Mouse (Mus musculus): ENCODE results near the gene 1700001C02Rik. TPM values are rescaled to one million over a fixed set of nuclear protein-coding genes. Genes with fewer than 3 reads are reported as not detected.

Gene 1700001C02Rik
- polyA plus RNA-seq, 1 experiment from 2014 or later = not detected

- Histone ChIP-seq H3K9ac (peak overlapping the region; percentile 1; the same call in 1 of the 2 replicates), H3K9me3 (no peaks in the 10 kb centered on the region), H3K4me3 (peak overlapping the region; percentile 22; the same call in 1 of the 2 replicates), H3K27me3 (peaks cover 45% of the 10 kb centered on the region), H3K4me1 (peaks cover 15% of the 10 kb centered on the region), H3K27ac (no peak overlapping the region), H3K36me3 (no peaks in the 10 kb centered on the region), H3K4me2 (replicated peaks) (peak overlapping the region; percentile 50)
- 41% methylated on average over 9 of the region's 9 CpGs for WGBS
- no peak for ATAC-seq (ENCODE audit: insufficient number of reproducible peaks, insufficient read depth, low FRiP score, low TSS enrichment)
Measured at GRCm38 (mm10) chr5:30466315-30466714, 468 bp downstream of the 1700001C02Rik start.

- Histone ChIP-seq H3K36me3 (no peaks in the 10 kb centered on the region), H3K9me3 (no peaks in the 10 kb centered on the region), H3K27ac (no peak overlapping the region), H3K27me3 (peaks cover 24% of the 10 kb centered on the region), H3K9ac (no peak overlapping the region), H3K4me3 (no peak overlapping the region), H3K4me1 (peaks cover 6% of the 10 kb centered on the region), H3K4me2 (replicated peaks) (no peak overlapping the region)
- 49% methylated on average over 6 of the region's 6 CpGs for WGBS
- no peak for ATAC-seq (ENCODE audit: insufficient number of reproducible peaks, insufficient read depth, low FRiP score, low TSS enrichment)
Measured at GRCm38 (mm10) chr5:30470454-30470853, 4.6 kb downstream of the 1700001C02Rik start.

GRCm38 (mm10) chr5:30472148-30472547, 6.3 kb downstream of the 1700001C02Rik start:
- no peak overlapping the region for H3K4me2 ChIP-seq (replicated peaks)
- 67% methylated on average over 5 of the region's 5 CpGs for WGBS
- H3K27ac ChIP-seq = no peak overlapping the region
- no peak overlapping the region for H3K4me3 ChIP-seq
- H3K9ac ChIP-seq = no peak overlapping the region
- no peaks in the 10 kb centered on the region for H3K36me3 ChIP-seq
- peaks cover 7% of the 10 kb centered on the region; the same call in 1 of the 2 replicates for H3K27me3 ChIP-seq
- no peak for ATAC-seq (ENCODE audit: insufficient number of reproducible peaks, insufficient read depth, low FRiP score, low TSS enrichment)
- no peaks in the 10 kb centered on the region; the same call in 1 of the 2 replicates for H3K4me1 ChIP-seq
- no peaks in the 10 kb centered on the region for H3K9me3 ChIP-seq

- H3K4me1 ChIP-seq = no peaks in the 10 kb centered on the region
- H3K36me3 ChIP-seq = no peaks in the 10 kb centered on the region
- 38% methylated on average over 10 of the region's 10 CpGs for WGBS
- no peak overlapping the region for H3K9ac ChIP-seq
- no peaks in the 10 kb centered on the region for H3K27me3 ChIP-seq
- no peak for ATAC-seq (ENCODE audit: insufficient number of reproducible peaks, insufficient read depth, low FRiP score, low TSS enrichment)
- no peak overlapping the region for H3K27ac ChIP-seq
- H3K4me3 ChIP-seq = no peak overlapping the region
- H3K9me3 ChIP-seq = no peaks in the 10 kb centered on the region
- no peak overlapping the region for H3K4me2 ChIP-seq (replicated peaks)
Measured at GRCm38 (mm10) chr5:30476534-30476933, 10.7 kb downstream of the 1700001C02Rik start.

GRCm38 (mm10) chr5:30482319-30482718, 16.5 kb downstream of the 1700001C02Rik start:
- 19% methylated on average over 5 of the region's 5 CpGs for WGBS
- Histone ChIP-seq H3K9me3 (no peaks in the 10 kb centered on the region), H3K36me3 (no peaks in the 10 kb centered on the region), H3K27ac (no peak overlapping the region), H3K27me3 (no peaks in the 10 kb centered on the region), H3K4me1 (no peaks in the 10 kb centered on the region), H3K9ac (no peak overlapping the region), H3K4me3 (no peak overlapping the region), H3K4me2 (replicated peaks) (no peak overlapping the region)
- peak; percentile 15; the same call in 1 of the 2 replicates for ATAC-seq (ENCODE audit: insufficient number of reproducible peaks, insufficient read depth, low FRiP score, low TSS enrichment)

GRCm38 (mm10) chr5:30483533-30483932, 17.7 kb downstream of the 1700001C02Rik start:
- Histone ChIP-seq H3K4me1 (no peaks in the 10 kb centered on the region), H3K9ac (no peak overlapping the region), H3K9me3 (no peaks in the 10 kb centered on the region), H3K36me3 (no peaks in the 10 kb centered on the region), H3K4me2 (replicated peaks) (no peak overlapping the region), H3K27me3 (no peaks in the 10 kb centered on the region), H3K4me3 (no peak overlapping the region), H3K27ac (no peak overlapping the region)
- WGBS = 77% methylated on average over 8 of the region's 8 CpGs
- no peak for ATAC-seq (ENCODE audit: insufficient number of reproducible peaks, insufficient read depth, low FRiP score, low TSS enrichment)

GRCm38 (mm10) chr5:30484591-30484990, 18.7 kb downstream of the 1700001C02Rik start:
- 71% methylated on average over 5 of the region's 5 CpGs for WGBS
- Histone ChIP-seq H3K4me1 (no peaks in the 10 kb centered on the region), H3K27ac (no peak overlapping the region), H3K27me3 (no peaks in the 10 kb centered on the region), H3K9me3 (no peaks in the 10 kb centered on the region), H3K9ac (no peak overlapping the region), H3K4me2 (replicated peaks) (no peak overlapping the region), H3K4me3 (no peak overlapping the region), H3K36me3 (no peaks in the 10 kb centered on the region)
- ATAC-seq (ENCODE audit: insufficient number of reproducible peaks, insufficient read depth, low FRiP score, low TSS enrichment) = no peak

- ATAC-seq (ENCODE audit: insufficient number of reproducible peaks, insufficient read depth, low FRiP score, low TSS enrichment) = no peak
- Histone ChIP-seq H3K4me1 (no peaks in the 10 kb centered on the region), H3K36me3 (no peaks in the 10 kb centered on the region), H3K27me3 (no peaks in the 10 kb centered on the region), H3K4me2 (replicated peaks) (no peak overlapping the region), H3K4me3 (no peak overlapping the region), H3K9ac (no peak overlapping the region), H3K27ac (no peak overlapping the region), H3K9me3 (no peaks in the 10 kb centered on the region)
- 88% methylated on average over 6 of the region's 6 CpGs for WGBS
Measured at GRCm38 (mm10) chr5:30485136-30485535, 19.3 kb downstream of the 1700001C02Rik start.

- ATAC-seq (ENCODE audit: insufficient number of reproducible peaks, insufficient read depth, low FRiP score, low TSS enrichment) = no peak
- Histone ChIP-seq H3K4me1 (peaks cover 6% of the 10 kb centered on the region; the same call in 1 of the 2 replicates), H3K4me3 (no peak overlapping the region), H3K9ac (no peak overlapping the region), H3K4me2 (replicated peaks) (no peak overlapping the region), H3K27ac (no peak overlapping the region), H3K27me3 (no peaks in the 10 kb centered on the region), H3K36me3 (no peaks in the 10 kb centered on the region), H3K9me3 (no peaks in the 10 kb centered on the region)
Measured at GRCm38 (mm10) chr5:30490215-30490614, 24.4 kb downstream of the 1700001C02Rik start.

GRCm38 (mm10) chr5:30490845-30491244, 25.0 kb downstream of the 1700001C02Rik start:
- no peak overlapping the region for H3K9ac ChIP-seq
- H3K27me3 ChIP-seq = no peaks in the 10 kb centered on the region
- ATAC-seq (ENCODE audit: insufficient number of reproducible peaks, insufficient read depth, low FRiP score, low TSS enrichment) = no peak
- H3K4me2 ChIP-seq (replicated peaks) = no peak overlapping the region
- no peak overlapping the region for H3K27ac ChIP-seq
- no peak overlapping the region for H3K4me3 ChIP-seq
- peaks cover 6% of the 10 kb centered on the region; the same call in 1 of the 2 replicates for H3K4me1 ChIP-seq
- WGBS = 89% methylated on average over 5 of the region's 5 CpGs
- no peaks in the 10 kb centered on the region for H3K9me3 ChIP-seq
- H3K36me3 ChIP-seq = no peaks in the 10 kb centered on the region

- no peak for ATAC-seq (ENCODE audit: insufficient number of reproducible peaks, insufficient read depth, low FRiP score, low TSS enrichment)
- no peak overlapping the region for H3K9ac ChIP-seq
- no peaks in the 10 kb centered on the region for H3K36me3 ChIP-seq
- H3K9me3 ChIP-seq = no peaks in the 10 kb centered on the region
- no peak overlapping the region for H3K27ac ChIP-seq
- no peaks in the 10 kb centered on the region for H3K27me3 ChIP-seq
- peaks cover 20% of the 10 kb centered on the region for H3K4me1 ChIP-seq
- no peak overlapping the region for H3K4me3 ChIP-seq
- H3K4me2 ChIP-seq (replicated peaks) = no peak overlapping the region
- whole genome bisulfite sequencing = 75% methylated on average over 7 of the region's 7 CpGs
Measured at GRCm38 (mm10) chr5:30493723-30494122, 27.9 kb downstream of the 1700001C02Rik start.

GRCm38 (mm10) chr5:30494606-30495005, 28.8 kb downstream of the 1700001C02Rik start:
- Histone ChIP-seq H3K4me1 (peaks cover 20% of the 10 kb centered on the region), H3K27ac (peak overlapping the region; percentile 24), H3K36me3 (no peaks in the 10 kb centered on the region), H3K9me3 (no peaks in the 10 kb centered on the region), H3K4me3 (no peak overlapping the region), H3K4me2 (replicated peaks) (no peak overlapping the region), H3K27me3 (no peaks in the 10 kb centered on the region), H3K9ac (no peak overlapping the region)
- no peak for ATAC-seq (ENCODE audit: insufficient number of reproducible peaks, insufficient read depth, low FRiP score, low TSS enrichment)
- WGBS = 47% methylated on average over 7 of the region's 7 CpGs

GRCm38 (mm10) chr5:30495288-30495687, 29.4 kb downstream of the 1700001C02Rik start:
- WGBS = 51% methylated on average over 2 of the region's 2 CpGs

More at GRCm38 (mm10) chr5:30495288-30495687, 29.4 kb downstream of the 1700001C02Rik start:
- Histone ChIP-seq H3K4me1 (peaks cover 20% of the 10 kb centered on the region), H3K27ac (no peak overlapping the region), H3K9ac (no peak overlapping the region), H3K4me3 (no peak overlapping the region), H3K9me3 (no peaks in the 10 kb centered on the region), H3K36me3 (no peaks in the 10 kb centered on the region), H3K4me2 (replicated peaks) (no peak overlapping the region), H3K27me3 (no peaks in the 10 kb centered on the region)
- no peak for ATAC-seq (ENCODE audit: insufficient number of reproducible peaks, insufficient read depth, low FRiP score, low TSS enrichment)

Data from embryonic facial prominence, embryonic 12.5 days (tissue).